Mouse (Mus musculus): Measurements from ENCODE around the gene Rab11fip2. TPM values are rescaled to one million over a fixed set of nuclear protein-coding genes. Genes with fewer than 3 reads are reported as not detected.

The Rab11fip2 gene
- total and polyA plus RNA-seq, 2 experiments from 2014 or later = 10.6 to 38.8 TPM

DNA sequence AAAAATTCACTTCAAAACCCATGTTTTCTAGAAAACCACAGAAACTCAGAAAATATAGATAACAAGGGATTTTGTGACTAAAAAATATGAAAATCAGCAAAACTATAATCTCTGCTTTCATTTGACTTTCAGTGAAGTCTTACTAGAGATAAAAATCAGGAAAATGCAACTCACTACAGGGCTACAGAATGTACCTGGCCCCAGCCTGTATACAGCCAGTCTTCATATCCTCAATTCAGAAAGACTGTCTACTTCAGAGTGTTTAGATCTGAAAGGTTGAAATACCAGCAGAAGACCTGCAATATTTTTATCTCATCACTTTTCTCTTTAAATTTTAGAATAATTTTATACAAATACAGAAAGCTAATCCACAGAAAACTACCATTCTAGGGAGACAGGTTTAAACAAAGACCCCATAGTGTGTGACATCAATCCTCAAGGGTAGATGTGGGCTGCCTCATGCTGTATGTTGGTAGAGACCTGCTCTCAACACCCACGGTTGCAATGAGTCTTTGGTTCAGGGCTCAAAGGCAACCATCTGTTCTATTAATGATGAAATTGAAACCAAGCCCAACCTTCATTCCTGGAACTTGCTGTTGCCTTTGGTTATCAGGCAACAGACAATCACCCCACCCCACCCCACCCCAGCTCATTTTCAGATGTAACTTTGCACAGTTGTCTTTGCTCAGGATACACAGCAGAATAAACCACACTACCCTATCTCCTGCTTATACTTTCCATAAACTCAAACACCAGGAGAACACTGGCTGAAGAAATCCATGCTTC lies 38.0 kb downstream of the Rab11fip2 start:
- Histone ChIP-seq H3K27ac (ENCODE audit: low read depth, low read length) (no peak overlapping the region), H3K9me3 (ENCODE audit: low read length) (no peaks in the 10 kb centered on the region), H3K4me2 (ENCODE audit: low read depth, low read length, poor library complexity, severe bottlenecking) (no peak overlapping the region), H3K27me3 (ENCODE audit: insufficient read depth, low read length) (no peaks in the 10 kb centered on the region), H3K9ac (replicated peaks; ENCODE audit: low read length, poor library complexity, severe bottlenecking) (no peak overlapping the region), H3K4me3 (ENCODE audit: low read depth, low read length) (no peak overlapping the region), H3K36me3 (ENCODE audit: insufficient read depth, low read length) (no peaks in the 10 kb centered on the region), H3K4me1 (ENCODE audit: insufficient read depth, low read length) (no peaks in the 10 kb centered on the region)
- DNase-seq (ENCODE audit: low spot score) (no peak), ATAC-seq (ENCODE audit: low FRiP score) (no peak)
- WGBS = 68% methylated on average over 1 of the region's 1 CpGs
- no peak for TF ChIP-seq CTCF (IDR thresholded peaks at IDR 0.05)

DNA sequence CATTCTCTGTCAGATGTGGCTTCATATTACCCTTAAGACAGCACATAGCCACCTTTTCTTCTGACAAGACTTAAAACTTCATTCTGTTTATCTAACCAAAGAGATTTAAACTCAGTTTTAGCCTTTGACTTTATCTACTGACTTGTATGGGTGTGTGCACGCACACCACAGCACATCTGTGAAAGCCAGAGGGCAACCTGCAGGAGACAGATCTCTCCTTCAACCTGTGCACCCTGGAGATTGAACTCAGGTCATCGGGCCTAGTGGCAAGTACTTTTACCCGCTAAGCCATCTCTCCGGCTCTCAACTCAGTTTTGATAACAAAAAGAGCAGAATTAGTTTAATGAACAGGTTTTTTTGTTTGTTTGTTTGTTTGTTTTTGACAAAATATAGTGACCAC lies 43.5 kb downstream of the Rab11fip2 start:
- H3K36me3 ChIP-seq (ENCODE audit: insufficient read depth, low read length) = 0 out of 2 replicates have a peak, but pooled peaks cover 3% of the 10 kb centered on the region

DNA sequence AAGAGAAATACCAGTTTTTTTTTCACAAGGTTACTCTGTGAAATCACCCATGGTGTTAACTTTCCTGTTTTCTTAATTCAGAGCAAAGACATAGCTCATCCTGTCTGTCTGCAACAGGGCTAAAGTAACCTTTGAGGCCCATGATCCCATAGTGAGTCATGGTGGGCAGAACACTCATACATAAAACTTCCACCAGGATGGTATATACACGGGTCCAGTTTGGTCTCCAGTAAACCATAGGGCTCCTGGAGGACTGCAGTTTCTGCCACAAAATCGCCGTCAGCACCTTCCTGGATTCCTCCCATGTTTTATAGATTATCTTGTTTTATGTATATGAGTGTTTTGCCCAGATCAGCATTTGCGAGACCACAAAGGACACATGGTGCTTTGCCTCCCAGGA lies 45.2 kb downstream of the Rab11fip2 start:
- DNase-seq (ENCODE audit: low spot score) (no peak), ATAC-seq (ENCODE audit: low FRiP score) (no peak)
- no peaks in the 10 kb centered on the region for H3K4me1 ChIP-seq (ENCODE audit: insufficient read depth, low read length)
- H3K36me3 ChIP-seq (ENCODE audit: insufficient read depth, low read length) = 0 out of 2 replicates have a peak, but pooled peaks cover 3% of the 10 kb centered on the region
- no peak overlapping the region for H3K27ac ChIP-seq (ENCODE audit: low read depth, low read length)
- H3K27me3 ChIP-seq (ENCODE audit: insufficient read depth, low read length) = no peaks in the 10 kb centered on the region
- no peak overlapping the region for H3K4me3 ChIP-seq (ENCODE audit: low read depth, low read length)
- H3K9ac ChIP-seq (replicated peaks; ENCODE audit: low read length, poor library complexity, severe bottlenecking) = no peak overlapping the region
- TF ChIP-seq CTCF (IDR thresholded peaks at IDR 0.05) = no peak
- no peak overlapping the region for H3K4me2 ChIP-seq (ENCODE audit: low read depth, low read length, poor library complexity, severe bottlenecking)
- no peaks in the 10 kb centered on the region for H3K9me3 ChIP-seq (ENCODE audit: low read length)
- 92% methylated on average over 4 of the region's 4 CpGs for WGBS

More for the DNA sequence above, 43.5 kb downstream of the Rab11fip2 start:
- TF ChIP-seq CTCF (IDR thresholded peaks at IDR 0.05) = no peak
- DNase-seq (ENCODE audit: low spot score) = no peak
- Histone ChIP-seq H3K9ac (replicated peaks; ENCODE audit: low read length, poor library complexity, severe bottlenecking) (no peak overlapping the region), H3K27ac (ENCODE audit: low read depth, low read length) (no peak overlapping the region), H3K4me1 (ENCODE audit: insufficient read depth, low read length) (no peaks in the 10 kb centered on the region), H3K9me3 (ENCODE audit: low read length) (no peaks in the 10 kb centered on the region), H3K4me2 (ENCODE audit: low read depth, low read length, poor library complexity, severe bottlenecking) (no peak overlapping the region), H3K4me3 (ENCODE audit: low read depth, low read length) (no peak overlapping the region), H3K27me3 (ENCODE audit: insufficient read depth, low read length) (no peaks in the 10 kb centered on the region)
- no peak for ATAC-seq (ENCODE audit: low FRiP score)
- WGBS = 94% methylated on average over 4 of the region's 4 CpGs

DNA sequence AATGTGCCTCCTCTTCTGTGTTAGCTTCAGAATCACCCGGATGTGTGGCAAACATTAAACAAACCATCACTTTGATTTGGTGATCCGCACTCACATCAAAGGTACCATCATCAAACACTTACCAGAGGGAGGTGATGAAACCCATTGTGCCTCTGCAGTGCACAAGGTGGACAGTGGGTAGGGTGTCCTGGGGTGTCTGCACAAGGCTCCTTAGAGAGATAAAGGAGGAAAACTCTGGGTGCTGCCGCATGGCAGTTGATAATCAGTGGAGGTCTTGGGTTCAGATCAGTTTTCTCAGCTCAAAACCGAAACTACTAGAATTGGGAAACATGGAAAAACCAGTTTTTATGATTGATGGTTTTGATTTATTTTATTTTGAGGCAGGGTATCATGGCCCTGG lies 54.1 kb downstream of the Rab11fip2 start:
- H3K9ac ChIP-seq (replicated peaks; ENCODE audit: low read length, poor library complexity, severe bottlenecking) = no peak overlapping the region
- no peaks in the 10 kb centered on the region for H3K36me3 ChIP-seq (ENCODE audit: insufficient read depth, low read length)
- WGBS = 82% methylated on average over 4 of the region's 4 CpGs
- H3K27ac ChIP-seq (ENCODE audit: low read depth, low read length) = no peak overlapping the region
- no peak for TF ChIP-seq CTCF (IDR thresholded peaks at IDR 0.05)
- H3K4me2 ChIP-seq (ENCODE audit: low read depth, low read length, poor library complexity, severe bottlenecking) = no peak overlapping the region
- no peak overlapping the region for H3K4me3 ChIP-seq (ENCODE audit: low read depth, low read length)
- H3K9me3 ChIP-seq (ENCODE audit: low read length) = no peaks in the 10 kb centered on the region
- no peaks in the 10 kb centered on the region for H3K27me3 ChIP-seq (ENCODE audit: insufficient read depth, low read length)
- DNase-seq (ENCODE audit: low spot score) = no peak
- ATAC-seq (ENCODE audit: low FRiP score) = no peak
- H3K4me1 ChIP-seq (ENCODE audit: insufficient read depth, low read length) = no peaks in the 10 kb centered on the region

DNA sequence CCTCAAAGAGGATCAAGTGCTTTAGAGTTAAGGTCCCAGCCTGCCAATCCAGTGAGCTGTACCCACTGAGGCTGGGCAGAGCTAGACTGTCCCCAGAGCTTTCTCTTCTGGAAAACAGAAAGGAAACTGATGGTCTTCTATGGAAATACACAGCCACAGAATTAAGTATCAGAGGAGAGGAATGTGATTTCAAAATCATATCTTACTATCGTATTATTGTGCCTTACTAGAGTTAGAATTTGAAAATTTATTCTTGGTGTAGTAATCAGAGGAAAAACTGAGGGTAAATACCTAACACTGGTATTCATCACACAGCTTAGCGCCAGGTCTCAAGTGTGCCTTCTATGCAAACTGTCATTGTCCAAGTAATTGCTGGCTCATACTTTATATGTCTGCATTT lies 54.6 kb downstream of the Rab11fip2 start:
- Histone ChIP-seq H3K9me3 (ENCODE audit: low read length) (no peaks in the 10 kb centered on the region), H3K9ac (replicated peaks; ENCODE audit: low read length, poor library complexity, severe bottlenecking) (no peak overlapping the region), H3K4me1 (ENCODE audit: insufficient read depth, low read length) (no peaks in the 10 kb centered on the region), H3K27me3 (ENCODE audit: insufficient read depth, low read length) (no peaks in the 10 kb centered on the region), H3K4me3 (ENCODE audit: low read depth, low read length) (no peak overlapping the region), H3K36me3 (ENCODE audit: insufficient read depth, low read length) (no peaks in the 10 kb centered on the region), H3K4me2 (ENCODE audit: low read depth, low read length, poor library complexity, severe bottlenecking) (no peak overlapping the region), H3K27ac (ENCODE audit: low read depth, low read length) (no peak overlapping the region)
- no peak for TF ChIP-seq CTCF (IDR thresholded peaks at IDR 0.05)
- DNase-seq (ENCODE audit: low spot score) (no peak), ATAC-seq (ENCODE audit: low FRiP score) (no peak)
- 94% methylated on average over 2 of the region's 2 CpGs for WGBS

DNA sequence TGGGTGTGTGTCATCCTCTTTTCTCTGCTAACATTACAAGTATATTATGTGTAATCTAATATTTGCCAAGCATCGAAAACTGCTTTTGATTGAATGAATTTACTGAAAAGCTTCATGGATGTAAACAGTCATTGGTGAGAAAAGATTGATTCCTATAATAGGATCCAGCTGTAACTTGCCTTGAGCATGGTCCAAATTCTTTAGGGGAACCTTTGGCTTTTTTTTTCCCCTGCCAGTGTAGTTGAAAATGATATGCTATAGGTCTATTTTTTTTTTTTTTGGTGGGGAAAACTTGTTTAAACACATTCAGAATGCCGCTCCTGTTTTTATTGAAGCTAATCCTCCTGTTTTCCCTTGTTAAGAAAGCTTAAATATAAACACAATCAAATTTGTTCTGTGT lies 55.6 kb downstream of the Rab11fip2 start:
- H3K4me2 ChIP-seq (ENCODE audit: low read depth, low read length, poor library complexity, severe bottlenecking) = no peak overlapping the region
- no peak overlapping the region for H3K9ac ChIP-seq (replicated peaks; ENCODE audit: low read length, poor library complexity, severe bottlenecking)
- no peak overlapping the region for H3K4me3 ChIP-seq (ENCODE audit: low read depth, low read length)
- no peaks in the 10 kb centered on the region for H3K4me1 ChIP-seq (ENCODE audit: insufficient read depth, low read length)
- ATAC-seq (ENCODE audit: low FRiP score) (no peak), DNase-seq (ENCODE audit: low spot score) (no peak)
- no peak for TF ChIP-seq CTCF (IDR thresholded peaks at IDR 0.05)
- 67% methylated on average over 2 of the region's 2 CpGs for WGBS
- H3K27ac ChIP-seq (ENCODE audit: low read depth, low read length) = no peak overlapping the region
- H3K9me3 ChIP-seq (ENCODE audit: low read length) = no peaks in the 10 kb centered on the region
- H3K36me3 ChIP-seq (ENCODE audit: insufficient read depth, low read length) = no peaks in the 10 kb centered on the region
- H3K27me3 ChIP-seq (ENCODE audit: insufficient read depth, low read length) = no peaks in the 10 kb centered on the region
